Mouse (Mus musculus) myocyte (in vitro differentiated cells): ENCODE results near the gene Tmem150a. TPM values are rescaled to one million over a fixed set of nuclear protein-coding genes. Genes with fewer than 3 reads are reported as not detected.

Source experiments
- H3K27me3 ChIP-seq: one replicate; pipeline ENCODE4 v1.6.1; 2011; ENCODE audit not compliant: control insufficient read depth, insufficient read depth, insufficient read length
- H3K36me3 ChIP-seq: one replicate; pipeline ENCODE4 v1.6.1; 2011; ENCODE audit not compliant: control insufficient read depth, insufficient read depth
- H3K4me2 ChIP-seq: one replicate; pipeline ENCODE4 v1.6.1; 2011; ENCODE audit warnings: low read depth, control low read depth
- H3K4me3 ChIP-seq: one replicate; pipeline ENCODE4 v1.5.1; 2011; ENCODE audit warnings: mild to moderate bottlenecking, control low read depth, moderate library complexity
- H3K79me2 ChIP-seq: one replicate; pipeline ENCODE4 v1.6.1; 2011; ENCODE audit not compliant: control insufficient read depth, insufficient read depth
- H3ac ChIP-seq: one replicate; pipeline ENCODE4 v1.6.1; 2011; ENCODE audit not compliant: control insufficient read depth, insufficient read length
- CEBPB ChIP-seq: IDR thresholded peaks from 2 replicates; pipeline ENCODE4 v1.6.1; 2011; ENCODE audit warnings: mild to moderate bottlenecking, moderate library complexity; ENCODE audit not compliant: poor library complexity, insufficient read depth, severe bottlenecking
- E2F4 ChIP-seq: IDR thresholded peaks from one replicate; pipeline ENCODE4 v1.6.1; 2011; ENCODE audit warnings: mild to moderate bottlenecking, control low read depth, moderate library complexity; ENCODE audit not compliant: insufficient read depth
- MAX ChIP-seq: IDR thresholded peaks from one replicate; pipeline ENCODE4 v1.6.1; 2011; ENCODE audit warnings: low read depth, mild to moderate bottlenecking, control low read depth
- MYOD1 ChIP-seq, 3 experiments: IDR thresholded peaks; one replicate each; pipeline ENCODE4 v1.6.1; 2011; ENCODE audit warnings: control low read depth in 2 of 3, low read depth in 2 of 3, mild to moderate bottlenecking in 2 of 3, moderate library complexity in 1 of 3; ENCODE audit not compliant: insufficient read length in 2 of 3, control insufficient read depth in 1 of 3
- MYOG ChIP-seq, 3 experiments: IDR thresholded peaks; one replicate each; pipeline ENCODE4 v1.6.1; 2011; ENCODE audit warnings: control low read depth in 2 of 3, low read depth in 2 of 3, mild to moderate bottlenecking in 2 of 3; ENCODE audit not compliant: insufficient read length in 2 of 3, control insufficient read depth in 1 of 3, insufficient read depth in 1 of 3
- POLR2A ChIP-seq: IDR thresholded peaks from one replicate; pipeline ENCODE4 v1.6.1; 2011; ENCODE audit warnings: low read depth, mild to moderate bottlenecking, control low read depth, moderate library complexity; ENCODE audit not compliant: insufficient read length
- POLR2AphosphoS2 ChIP-seq: IDR thresholded peaks from one replicate; pipeline ENCODE4 v1.6.1; 2011; ENCODE audit warnings: low read depth, control low read depth; ENCODE audit not compliant: insufficient read length
- REST ChIP-seq: IDR thresholded peaks from one replicate; pipeline ENCODE4 v1.6.1; 2011; ENCODE audit warnings: mild to moderate bottlenecking, control low read depth, moderate library complexity; ENCODE audit not compliant: insufficient read depth, insufficient read length
- SRF ChIP-seq: IDR thresholded peaks from one replicate; pipeline ENCODE4 v1.6.1; 2011; ENCODE audit warnings: low read depth; ENCODE audit not compliant: control insufficient read depth, insufficient read length
- TCF12 ChIP-seq: IDR thresholded peaks from one replicate; pipeline ENCODE4 v1.6.1; 2011; ENCODE audit warnings: mild to moderate bottlenecking, control low read depth; ENCODE audit not compliant: poor library complexity, insufficient read depth, severe bottlenecking
- TCF3 ChIP-seq: IDR thresholded peaks from one replicate; pipeline ENCODE4 v1.6.1; 2011; ENCODE audit warnings: low read depth, control low read depth; ENCODE audit not compliant: insufficient read length
- USF1 ChIP-seq: IDR thresholded peaks from one replicate; pipeline ENCODE4 v1.6.1; 2011; ENCODE audit warnings: low read depth, mild to moderate bottlenecking, control low read depth, moderate library complexity
- polyA plus RNA-seq: library from polyadenylated mRNA; unstranded; fragments of >200 nt; fragmentation: generic; extraction: Trizol; gene quantifications from one replicate; pipeline ENCODE4 v1.2.1, GENCODE M21; 2012; ENCODE audit warnings: missing spikeins

The Tmem150a gene
- polyA plus RNA-seq, 1 experiment, result 26.7 TPM

GRCm38 (mm10) chr6:72366844-72367443 lies 11.7 kb downstream of the Tmem150a start, which contains the start of gene Rnf181:
TSS of gene Rnf181 (minus strand) at chr6:72366956.
- H3ac ChIP-seq, result no peak within 1 kb of the TSS
- H3K4me3 ChIP-seq, result no peak within 1 kb of the TSS
- TF ChIP-seq POLR2AphosphoS2 (peak; percentile 44), MYOG (IDR thresholded peaks at IDR 0.05; ENCODE audit: control insufficient read depth in 1 of 3, insufficient read depth in 1 of 3, insufficient read length in 2 of 3, low read depth in 2 of 3) (no peak)
- peaks cover 3% of the 10 kb centered on the region for H3K36me3 ChIP-seq
- no peaks in the 10 kb centered on the region for H3K27me3 ChIP-seq
- peaks cover 2% of the 10 kb centered on the region for H3K79me2 ChIP-seq
- no peak within 1 kb of the TSS for H3K4me2 ChIP-seq

- Histone ChIP-seq H3K4me3 (no peak overlapping the region), H3K79me2 (no peaks in the 10 kb centered on the region), H3K4me2 (no peak overlapping the region), H3K36me3 (peaks cover 4% of the 10 kb centered on the region), H3ac (no peak overlapping the region), H3K27me3 (no peaks in the 10 kb centered on the region)
- no peak for TF ChIP-seq MYOG (IDR thresholded peaks at IDR 0.05; ENCODE audit: control insufficient read depth in 1 of 3, insufficient read depth in 1 of 3, insufficient read length in 2 of 3, low read depth in 2 of 3)
- TF ChIP-seq POLR2A, result no peak
These were observed 12.3 kb downstream of the Tmem150a start for GRCm38 (mm10) chr6:72367460-72367974.

- Histone ChIP-seq H3K4me2 (peak overlapping the region; percentile 93), H3K27me3 (no peaks in the 10 kb centered on the region), H3K79me2 (peaks cover 1% of the 10 kb centered on the region), H3K4me3 (no peak overlapping the region), H3ac (no peak overlapping the region), H3K36me3 (peaks cover 8% of the 10 kb centered on the region)
- no peak for TF ChIP-seq TCF3
- no peak for TF ChIP-seq E2F4
- no peak for TF ChIP-seq CEBPB
- TF ChIP-seq TCF12, result no peak
- no peak for TF ChIP-seq MYOD1 (IDR thresholded peaks at IDR 0.05; ENCODE audit: control insufficient read depth in 1 of 3, insufficient read length in 2 of 3, low read depth in 2 of 3)
- TF ChIP-seq USF1, result no peak
- no peak for TF ChIP-seq MAX
- TF ChIP-seq POLR2A, result no peak
- no peak for TF ChIP-seq REST
- TF ChIP-seq POLR2AphosphoS2, result no peak
- no peak for TF ChIP-seq SRF
- no peak for TF ChIP-seq MYOG (IDR thresholded peaks at IDR 0.05; ENCODE audit: control insufficient read depth in 1 of 3, insufficient read depth in 1 of 3, insufficient read length in 2 of 3, low read depth in 2 of 3)
These were observed 14.3 kb downstream of the Tmem150a start for GRCm38 (mm10) chr6:72369557-72369956.

GRCm38 (mm10) chr6:72370091-72370490 lies 14.8 kb downstream of the Tmem150a start:
- peak overlapping the region; percentile 93 for H3K4me2 ChIP-seq

GRCm38 (mm10) chr6:72371147-72371546 lies 15.9 kb downstream of the Tmem150a start:
- H3ac ChIP-seq, result no peak overlapping the region
- no peaks in the 10 kb centered on the region for H3K27me3 ChIP-seq
- TF ChIP-seq TCF12 (peak; percentile 38), REST (no peak), MAX (no peak), SRF (no peak), TCF3 (no peak), MYOD1 (IDR thresholded peaks at IDR 0.05; ENCODE audit: control insufficient read depth in 1 of 3, insufficient read length in 2 of 3, low read depth in 2 of 3) (peak in 2 of 3 experiments; percentile 50 to 65), CEBPB (0 out of 2 replicates have a peak, but pooled peaks have one; percentile 57), POLR2A (no peak), MYOG (IDR thresholded peaks at IDR 0.05; ENCODE audit: control insufficient read depth in 1 of 3, insufficient read depth in 1 of 3, insufficient read length in 2 of 3, low read depth in 2 of 3) (peak in 2 of 3 experiments; percentile 41 to 79), USF1 (no peak), POLR2AphosphoS2 (no peak), E2F4 (no peak)
- H3K4me2 ChIP-seq, result peak overlapping the region; percentile 93
- H3K79me2 ChIP-seq, result peaks cover 6% of the 10 kb centered on the region
- H3K4me3 ChIP-seq, result no peak overlapping the region
- H3K36me3 ChIP-seq, result peaks cover 8% of the 10 kb centered on the region

More at GRCm38 (mm10) chr6:72370091-72370490, 14.8 kb downstream of the Tmem150a start:
- Histone ChIP-seq H3K27me3 (no peaks in the 10 kb centered on the region), H3K79me2 (peaks cover 4% of the 10 kb centered on the region), H3K36me3 (peaks cover 8% of the 10 kb centered on the region), H3ac (no peak overlapping the region), H3K4me3 (no peak overlapping the region)
- peak; percentile 70 for TF ChIP-seq POLR2AphosphoS2
- no peak for TF ChIP-seq E2F4
